Mouse (Mus musculus) bone marrow, adult 2 months (tissue): ENCODE measurements at regions not wholly inside any gene's neighbourhood (a gene's known extent, or its start where the extent isn't known, plus 50 kb on each side); places are given as distances from the start of the nearest gene placed in this dataset.

ENCODE experiments used
- H3K27ac ChIP-seq: fragments of 200-500 bp; 2 replicates; pipeline ENCODE4 v1.5.1; 2012; ENCODE audit warnings: low read depth, mild to moderate bottlenecking, control low read depth, inconsistent platforms, low read length; ENCODE audit not compliant: control insufficient read depth, poor library complexity, insufficient read depth
- H3K4me1 ChIP-seq: fragments of 200-500 bp; 2 replicates; pipeline ENCODE4 v1.6.1; 2011; ENCODE audit warnings: low read length; ENCODE audit not compliant: control insufficient read depth, insufficient read depth
- H3K4me3 ChIP-seq: fragments of 200-500 bp; replicated peaks from 2 replicates; pipeline ENCODE3; 2011; ENCODE audit warnings: mild to moderate bottlenecking, low read depth, low read length, control low read depth; ENCODE audit not compliant: control insufficient read depth
- CTCF ChIP-seq: fragments of 200-500 bp; IDR thresholded peaks from 2 replicates; pipeline ENCODE4 v1.5.1; 2011; ENCODE audit warnings: low read length, control low read depth; ENCODE audit not compliant: control insufficient read depth, insufficient read depth
- POLR2A ChIP-seq: fragments of 200-500 bp; IDR thresholded peaks from 2 replicates; pipeline ENCODE4 v1.6.1; 2011; ENCODE audit warnings: low read depth, mild to moderate bottlenecking, control low read depth, low read length, borderline replicate concordance; ENCODE audit not compliant: control insufficient read depth
- WGBS: fragments of 180-500 bp; shearing (Covaris S2); methylation state at CpG from one replicate; pipeline ENCODE4 v1.1.7; 2018; 5-methylcytosine and 5-hydroxymethylcytosine counted together

DNA sequence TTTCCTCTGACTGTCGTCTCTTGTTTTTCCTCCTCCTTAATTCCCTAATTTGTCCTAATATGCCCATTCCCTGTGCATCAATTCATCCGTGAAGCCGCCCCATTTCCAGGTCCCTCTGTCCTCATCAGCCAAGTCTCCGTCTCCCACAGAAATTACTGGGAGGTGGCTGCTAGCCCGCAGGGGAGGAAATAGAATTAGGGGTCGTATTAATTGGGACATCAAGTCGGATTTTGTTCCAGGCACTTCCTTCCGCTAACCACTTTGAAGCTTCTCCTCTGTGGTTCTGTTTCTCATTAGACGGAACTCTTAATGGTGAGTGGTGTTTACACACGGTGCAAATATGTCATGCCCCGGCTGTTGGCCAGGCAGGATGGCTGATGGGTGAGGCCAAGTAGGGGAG, 259.5 kb upstream of the Tbx3 start:
- Histone ChIP-seq H3K27ac (no peak overlapping the region), H3K4me1 (no peaks in the 10 kb centered on the region; the same call in 1 of the 2 replicates), H3K4me3 (no peak overlapping the region)
- no peak for TF ChIP-seq CTCF
- TF ChIP-seq POLR2A: no peak
- 58% methylated on average over 11 of the region's 11 CpGs for WGBS

DNA sequence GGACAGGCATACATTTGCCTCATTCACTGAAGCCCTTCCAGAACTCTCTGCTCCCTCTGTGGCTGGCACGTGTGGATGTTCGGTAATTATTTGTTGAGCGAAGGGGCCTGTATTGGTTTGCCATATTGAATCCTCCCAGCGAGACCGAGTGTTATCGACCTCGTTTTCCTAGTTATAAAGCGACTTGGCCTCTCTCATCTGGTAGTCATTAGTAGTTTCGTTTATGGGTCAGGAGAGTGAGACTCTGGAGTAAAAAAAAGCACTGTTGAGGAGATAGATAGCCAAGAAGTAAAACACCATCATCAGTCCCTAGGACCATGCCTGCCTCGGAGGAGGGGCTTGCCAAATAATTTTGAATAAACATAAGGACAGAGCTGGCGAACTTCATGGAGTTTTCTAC, 254.6 kb upstream of the Tbx3 start:
- TF ChIP-seq CTCF (no peak), POLR2A (no peak)
- H3K27ac ChIP-seq: no peak overlapping the region
- H3K4me1 ChIP-seq: no peaks in the 10 kb centered on the region; the same call in 1 of the 2 replicates
- H3K4me3 ChIP-seq: no peak overlapping the region
- WGBS: 87% methylated on average over 11 of the region's 11 CpGs

DNA sequence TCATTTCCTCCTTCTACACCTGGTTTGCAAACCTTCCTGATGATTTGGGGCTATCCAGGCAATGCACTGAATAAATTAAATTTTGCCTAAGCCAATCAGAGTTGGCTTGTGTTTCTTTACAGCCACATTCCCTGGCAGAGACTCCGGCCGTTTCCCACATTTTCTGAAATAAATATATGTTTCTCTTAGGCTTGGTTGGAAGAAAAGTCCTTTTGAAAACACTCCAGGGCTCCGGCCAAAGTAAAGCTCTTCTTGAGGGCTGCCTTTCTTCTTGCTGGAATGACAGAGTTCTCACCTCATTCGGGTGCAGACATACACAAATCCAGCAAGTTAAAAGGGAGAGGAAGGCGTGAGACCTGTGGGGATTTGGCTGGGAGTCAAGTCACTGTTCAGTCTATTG, 252.0 kb upstream of the Tbx3 start:
- WGBS: 60% methylated on average over 5 of the region's 5 CpGs

DNA sequence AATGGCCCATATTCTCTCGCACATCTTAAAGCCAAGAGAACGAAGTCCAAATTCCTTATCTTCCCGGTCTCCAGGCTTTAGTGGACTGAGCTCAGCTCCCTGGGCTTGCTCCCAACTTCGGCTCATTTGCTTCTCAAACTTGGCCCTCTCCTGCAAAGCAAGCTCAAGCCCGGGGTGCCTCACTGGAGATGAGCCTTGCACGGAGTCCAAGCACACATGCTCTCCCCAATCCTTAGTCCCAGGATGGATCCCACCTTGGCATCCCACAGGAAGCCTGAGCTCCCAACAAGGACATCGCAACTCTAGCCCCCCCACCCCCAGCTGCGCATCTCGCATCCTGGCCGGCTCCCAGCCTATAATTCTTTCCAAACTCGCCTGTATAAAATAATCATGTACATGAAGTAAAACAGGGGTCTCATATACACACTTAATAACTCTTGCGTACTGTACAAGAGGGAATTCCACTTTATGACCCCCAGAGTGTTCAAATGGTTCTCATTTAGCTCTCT, 242.9 kb upstream of the Tbx3 start:
- TF ChIP-seq POLR2A: no peak
- no peak for TF ChIP-seq CTCF
- WGBS: 81% methylated on average over 12 of the region's 12 CpGs
- H3K27ac ChIP-seq: no peak overlapping the region
- no peaks in the 10 kb centered on the region for H3K4me1 ChIP-seq
- H3K4me3 ChIP-seq: no peak overlapping the region

More for the DNA sequence above, 252.0 kb upstream of the Tbx3 start:
- Histone ChIP-seq H3K27ac (no peak overlapping the region), H3K4me1 (no peaks in the 10 kb centered on the region), H3K4me3 (no peak overlapping the region)
- TF ChIP-seq CTCF (no peak), POLR2A (no peak)

DNA sequence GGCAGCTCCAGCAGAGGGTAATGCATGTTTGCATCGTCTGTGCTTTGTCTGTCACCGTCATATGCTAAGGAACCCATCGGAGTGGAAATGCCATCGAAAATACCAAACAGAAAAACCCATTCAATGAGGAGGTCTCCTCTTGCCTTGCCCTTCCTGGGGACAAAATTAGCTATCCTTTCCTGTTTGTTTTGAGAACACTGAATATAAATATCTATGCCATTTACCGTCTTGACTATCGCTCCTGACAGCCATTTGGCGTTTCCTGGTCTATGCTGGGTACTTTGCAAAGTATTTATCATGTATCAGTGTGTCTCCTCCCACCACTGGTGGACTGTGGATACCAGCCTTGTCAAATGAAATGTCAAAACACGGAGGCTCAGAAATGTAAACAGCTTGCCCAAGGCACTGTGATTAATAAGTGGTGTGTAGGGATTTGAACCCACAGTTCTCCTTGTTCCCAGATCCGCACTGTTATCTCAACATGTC, 239.2 kb upstream of the Tbx3 start:
- H3K4me1 ChIP-seq: no peaks in the 10 kb centered on the region
- 77% methylated on average over 9 of the region's 9 CpGs for WGBS
- H3K4me3 ChIP-seq: no peak overlapping the region
- no peak overlapping the region for H3K27ac ChIP-seq
- no peak for TF ChIP-seq CTCF
- no peak for TF ChIP-seq POLR2A

DNA sequence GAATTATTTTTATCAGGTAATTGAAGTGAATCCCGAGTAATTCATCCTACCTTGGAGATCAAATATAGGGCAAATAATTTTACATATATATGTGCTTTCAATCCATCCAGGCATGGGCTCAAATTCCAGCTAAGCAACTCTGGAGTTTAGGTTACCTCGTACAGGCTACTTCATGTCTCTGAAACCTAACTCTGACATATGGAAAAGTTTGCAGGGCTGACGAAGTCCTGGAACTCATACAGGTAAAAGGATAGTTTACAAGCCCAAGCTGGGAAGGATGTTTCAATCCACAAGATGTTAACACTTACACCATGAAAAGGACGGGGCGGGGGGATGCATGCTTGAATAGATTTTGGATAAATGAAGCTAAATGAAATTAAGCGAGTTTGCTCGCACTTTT, 235.9 kb upstream of the Tbx3 start:
- no peak overlapping the region for H3K27ac ChIP-seq
- TF ChIP-seq CTCF (no peak), POLR2A (no peak)
- 69% methylated on average over 7 of the region's 7 CpGs for WGBS
- no peaks in the 10 kb centered on the region for H3K4me1 ChIP-seq
- no peak overlapping the region for H3K4me3 ChIP-seq

DNA sequence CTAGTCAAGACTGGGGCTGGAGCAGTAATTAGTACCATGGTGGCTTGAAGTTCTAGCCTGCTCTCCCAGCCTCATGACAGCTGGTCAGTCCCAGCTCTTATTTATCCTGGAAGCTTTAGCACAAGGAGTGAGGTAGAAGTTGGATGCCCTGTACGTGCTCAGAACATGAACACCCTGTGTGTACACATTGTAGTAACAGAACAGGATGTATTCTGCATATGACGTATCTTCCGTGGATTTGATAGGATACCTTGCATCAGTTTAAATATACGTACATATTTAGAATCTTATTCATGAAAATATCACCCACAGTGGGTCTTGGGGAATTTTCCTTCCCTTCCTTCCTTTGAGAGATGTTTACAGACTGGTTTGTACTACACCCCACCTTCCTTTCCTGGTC, 222.0 kb upstream of the Tbx3 start:
- H3K4me1 ChIP-seq: no peaks in the 10 kb centered on the region
- no peak overlapping the region for H3K27ac ChIP-seq
- TF ChIP-seq CTCF (no peak), POLR2A (no peak)
- 79% methylated on average over 4 of the region's 4 CpGs for whole genome bisulfite sequencing
- no peak overlapping the region for H3K4me3 ChIP-seq

DNA sequence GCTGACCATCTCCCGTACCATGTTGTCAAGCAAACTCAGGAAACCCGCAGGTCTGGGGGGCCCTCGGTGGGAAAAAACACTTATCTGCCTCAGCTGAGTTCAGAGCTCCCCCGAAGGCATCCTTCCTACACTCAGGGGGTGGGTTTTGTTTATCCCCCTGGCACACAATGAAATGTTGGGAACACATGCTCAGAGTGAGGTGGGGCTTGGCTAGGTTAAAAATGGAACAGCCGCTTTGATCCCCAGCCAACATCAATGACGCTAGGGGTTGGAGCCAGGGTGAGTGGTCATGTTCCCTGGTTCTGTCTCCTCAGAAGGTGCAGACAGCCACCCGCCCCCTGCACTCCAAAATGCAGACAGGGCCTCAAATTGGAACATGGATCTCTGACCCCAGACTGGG, 221.3 kb upstream of the Tbx3 start:
- Histone ChIP-seq H3K4me3 (no peak overlapping the region), H3K27ac (no peak overlapping the region), H3K4me1 (no peaks in the 10 kb centered on the region)
- 67% methylated on average over 7 of the region's 7 CpGs for WGBS
- no peak for TF ChIP-seq CTCF
- no peak for TF ChIP-seq POLR2A

DNA sequence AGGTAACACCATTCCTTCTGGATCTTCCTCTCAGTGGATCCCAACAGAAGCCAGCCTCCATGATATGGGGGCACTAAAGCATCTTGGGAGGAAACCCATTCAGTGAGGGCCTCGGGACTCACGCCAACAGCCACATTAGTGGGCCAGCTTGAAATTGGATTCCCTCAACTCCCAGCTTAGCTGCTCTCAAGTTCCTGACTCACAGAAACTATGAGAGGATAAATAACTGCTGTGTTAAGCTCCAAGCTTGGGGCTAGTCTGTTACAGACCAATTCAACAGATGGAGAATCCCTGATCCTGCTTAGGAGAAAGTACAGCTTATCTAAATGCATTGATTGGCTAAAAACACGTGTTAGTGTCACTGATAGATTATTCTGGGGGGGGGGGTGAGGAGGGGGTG, 210.7 kb upstream of the Tbx3 start:
- TF ChIP-seq CTCF: no peak
- TF ChIP-seq POLR2A: no peak
- H3K4me1 ChIP-seq: no peaks in the 10 kb centered on the region
- WGBS: 62% methylated on average over 3 of the region's 3 CpGs
- no peak overlapping the region for H3K4me3 ChIP-seq
- H3K27ac ChIP-seq: no peak overlapping the region
